Mouse (Mus musculus): ENCODE data around the gene Tmem268. TPM values are rescaled to one million over a fixed set of nuclear protein-coding genes. Genes with fewer than 3 reads are reported as not detected.

Gene Tmem268
- polyA plus RNA-seq, 2 experiments = 5.1 to 7.9 TPM

GRCm38 (mm10) chr4:63554616-63555015 lies 4.0 kb upstream of the Tmem268 start:
- 48% methylated on average over 3 of the region's 3 CpGs for WGBS (ENCODE audit: insufficient replicate concordance)

GRCm38 (mm10) chr4:63555111-63555510 lies 3.5 kb upstream of the Tmem268 start:
- TF ChIP-seq EP300 (IDR thresholded peaks at IDR 0.05; ENCODE audit: low read depth) (no peak), CTCF (IDR thresholded peaks at IDR 0.05; ENCODE audit: low read depth) (no peak)
- Histone ChIP-seq H3K4me3 (ENCODE audit: insufficient read depth in 1 of 2, low read depth in 2 of 2, low read length in 2 of 2) (no peak overlapping the region), H3K36me3 (replicated peaks; ENCODE audit: control insufficient read depth, insufficient read depth, low read depth) (peaks cover 24% of the 10 kb centered on the region), H3K27ac (no peak overlapping the region), H3K4me2 (ENCODE audit: low read depth) (no peak overlapping the region), H3K9me3 (ENCODE audit: control insufficient read depth, low read length) (no peaks in the 10 kb centered on the region), H3K27me3 (ENCODE audit: control insufficient read depth, insufficient read depth, low read length) (no peaks in the 10 kb centered on the region), H3K4me1 (replicated peaks; ENCODE audit: control insufficient read depth in 2 of 2, insufficient read depth in 2 of 2, low read length in 1 of 2) (peaks cover 7 to 25% of the 10 kb centered on the region in 2 experiments), H3K9ac (replicated peaks) (no peak overlapping the region)
- no peak for DNase-seq (ENCODE audit: low read depth in 3 of 3, low spot score in 3 of 3)
- ATAC-seq (ENCODE audit: insufficient read depth) = no peak
- 80% methylated on average over 2 of the region's 2 CpGs for WGBS (ENCODE audit: insufficient replicate concordance)

More at GRCm38 (mm10) chr4:63554616-63555015, 4.0 kb upstream of the Tmem268 start:
- Histone ChIP-seq H3K27ac (no peak overlapping the region), H3K4me1 (replicated peaks; ENCODE audit: control insufficient read depth in 2 of 2, insufficient read depth in 2 of 2, low read length in 1 of 2) (peaks cover 7 to 23% of the 10 kb centered on the region in 2 experiments), H3K9me3 (ENCODE audit: control insufficient read depth, low read length) (no peaks in the 10 kb centered on the region), H3K4me3 (ENCODE audit: insufficient read depth in 1 of 2, low read depth in 2 of 2, low read length in 2 of 2) (no peak overlapping the region), H3K27me3 (ENCODE audit: control insufficient read depth, insufficient read depth, low read length) (no peaks in the 10 kb centered on the region), H3K9ac (replicated peaks) (no peak overlapping the region), H3K36me3 (replicated peaks; ENCODE audit: control insufficient read depth, insufficient read depth, low read depth) (peaks cover 25% of the 10 kb centered on the region), H3K4me2 (ENCODE audit: low read depth) (no peak overlapping the region)
- DNase-seq (ENCODE audit: low read depth in 3 of 3, low spot score in 3 of 3) = no peak
- TF ChIP-seq CTCF (IDR thresholded peaks at IDR 0.05; ENCODE audit: low read depth) (no peak), EP300 (IDR thresholded peaks at IDR 0.05; ENCODE audit: low read depth) (no peak)
- ATAC-seq (ENCODE audit: insufficient read depth) = no peak

- Histone ChIP-seq H3K9ac (replicated peaks) (no peak overlapping the region), H3K9me3 (ENCODE audit: control insufficient read depth, low read length) (no peaks in the 10 kb centered on the region), H3K36me3 (replicated peaks; ENCODE audit: control insufficient read depth, insufficient read depth, low read depth) (peaks cover 12% of the 10 kb centered on the region), H3K4me2 (ENCODE audit: low read depth) (no peak overlapping the region), H3K27ac (no peak overlapping the region), H3K4me3 (ENCODE audit: insufficient read depth in 1 of 2, low read depth in 2 of 2, low read length in 2 of 2) (no peak overlapping the region), H3K27me3 (ENCODE audit: control insufficient read depth, insufficient read depth, low read length) (no peaks in the 10 kb centered on the region), H3K4me1 (replicated peaks; ENCODE audit: control insufficient read depth in 2 of 2, insufficient read depth in 2 of 2, low read length in 1 of 2) (peaks cover 7 to 31% of the 10 kb centered on the region in 2 experiments)
- 53% methylated on average over 5 of the region's 5 CpGs for WGBS (ENCODE audit: insufficient replicate concordance)
- no peak for ATAC-seq (ENCODE audit: insufficient read depth)
- DNase-seq (ENCODE audit: low read depth in 3 of 3, low spot score in 3 of 3) = no peak
- no peak for TF ChIP-seq CTCF (IDR thresholded peaks at IDR 0.05; ENCODE audit: low read depth)
- TF ChIP-seq EP300 (IDR thresholded peaks at IDR 0.05; ENCODE audit: low read depth) = no peak
Measured at GRCm38 (mm10) chr4:63556665-63557064, 1.9 kb upstream of the Tmem268 start.

GRCm38 (mm10) chr4:63557124-63558059 lies 1.2 kb upstream of the Tmem268 start:
- DNase-seq (ENCODE audit: low read depth in 3 of 3, low spot score in 3 of 3) = no peak
- H3K27me3 ChIP-seq (ENCODE audit: control insufficient read depth, insufficient read depth, low read length) = no peaks in the 10 kb centered on the region
- no peaks in the 10 kb centered on the region for H3K9me3 ChIP-seq (ENCODE audit: control insufficient read depth, low read length)
- peak overlapping the region; percentile 90 for H3K4me2 ChIP-seq (ENCODE audit: low read depth)
- peaks cover 7 to 35% of the 10 kb centered on the region in 2 experiments for H3K4me1 ChIP-seq (replicated peaks; ENCODE audit: control insufficient read depth in 2 of 2, insufficient read depth in 2 of 2, low read length in 1 of 2)
- TF ChIP-seq CTCF (IDR thresholded peaks at IDR 0.05; ENCODE audit: low read depth) (no peak), EP300 (IDR thresholded peaks at IDR 0.05; ENCODE audit: low read depth) (no peak)
- no peak overlapping the region for H3K27ac ChIP-seq
- peak overlapping the region; percentile 77 to 80; a peak in 3 of 4 replicates for H3K4me3 ChIP-seq (ENCODE audit: insufficient read depth in 1 of 2, low read depth in 2 of 2, low read length in 2 of 2)
- H3K36me3 ChIP-seq (replicated peaks; ENCODE audit: control insufficient read depth, insufficient read depth, low read depth) = peaks cover 5% of the 10 kb centered on the region
- 33% methylated on average over 16 of the region's 16 CpGs for WGBS (ENCODE audit: insufficient replicate concordance)
- ATAC-seq (ENCODE audit: insufficient read depth) = no peak
- H3K9ac ChIP-seq (replicated peaks) = peak overlapping the region; percentile 80

GRCm38 (mm10) chr4:63559127-63559697 lies 631 bp downstream of the Tmem268 start:
- Histone ChIP-seq H3K9ac (replicated peaks) (peak overlapping the region; percentile 80), H3K9me3 (ENCODE audit: control insufficient read depth, low read length) (no peaks in the 10 kb centered on the region), H3K36me3 (replicated peaks; ENCODE audit: control insufficient read depth, insufficient read depth, low read depth) (no peaks in the 10 kb centered on the region), H3K27me3 (ENCODE audit: control insufficient read depth, insufficient read depth, low read length) (no peaks in the 10 kb centered on the region), H3K4me3 (ENCODE audit: insufficient read depth in 1 of 2, low read depth in 2 of 2, low read length in 2 of 2) (peak overlapping the region; percentile 77 to 80), H3K27ac (no peak overlapping the region), H3K4me1 (replicated peaks; ENCODE audit: control insufficient read depth in 2 of 2, insufficient read depth in 2 of 2, low read length in 1 of 2) (peaks cover 7 to 32% of the 10 kb centered on the region in 2 experiments), H3K4me2 (ENCODE audit: low read depth) (peak overlapping the region; percentile 90)
- 40% methylated on average over 9 of the region's 9 CpGs for WGBS (ENCODE audit: insufficient replicate concordance)
- no peak for ATAC-seq (ENCODE audit: insufficient read depth)
- no peak for DNase-seq (ENCODE audit: low read depth in 3 of 3, low spot score in 3 of 3)
- TF ChIP-seq EP300 (IDR thresholded peaks at IDR 0.05; ENCODE audit: low read depth) (no peak), CTCF (IDR thresholded peaks at IDR 0.05; ENCODE audit: low read depth) (no peak)

Data from liver, embryonic 14.5 days (tissue).